Mouse (Mus musculus) bone marrow macrophage, adult 2 months (primary cell): Measurements from ENCODE around the gene Best2.

Experiments
- CTCF ChIP-seq: IDR thresholded peaks from 2 replicates; pipeline ENCODE4 v1.5.1; 2012; ENCODE audit warnings: low read depth, mild to moderate bottlenecking, low read length, moderate library complexity
- POLR2A ChIP-seq: IDR thresholded peaks from 2 replicates; pipeline ENCODE4 v1.6.1; 2012; ENCODE audit warnings: mild to moderate bottlenecking, low read depth, low read length, borderline replicate concordance

- TF ChIP-seq POLR2A (peak; percentile 81; the same call in 1 of the 2 replicates), CTCF (no peak)
Measured at GRCm38 (mm10) chr8:85025098-85025932, 11.0 kb upstream of the Best2 start, which contains the start of gene Asna1.
